Mouse (Mus musculus) heart, embryonic 11.5 days (tissue): ENCODE data around the gene Pcgf3. TPM values are rescaled to one million over a fixed set of nuclear protein-coding genes. Genes with fewer than 3 reads are reported as not detected.

Source experiments
- ATAC-seq: fragments of 200-750 bp; cut with Nextera tagmentation; replicated peaks from 2 replicates; pipeline ENCODE4 v1.8.0; 2017; ENCODE audit warnings: moderate library complexity; ENCODE audit not compliant: insufficient number of reproducible peaks, low FRiP score, low TSS enrichment
- H3K27ac ChIP-seq: fragments of 300-500 bp; sonication (generic); 2 replicates; pipeline ENCODE4 v1.5.1; 2014; ENCODE audit warnings: mild to moderate bottlenecking, low read depth, low read length
- H3K27me3 ChIP-seq: fragments of 300-500 bp; sonication (generic); 2 replicates; pipeline ENCODE4 v1.6.1; 2014; ENCODE audit warnings: mild to moderate bottlenecking, low read length, mixed read lengths; ENCODE audit not compliant: control insufficient read depth, insufficient read depth
- H3K36me3 ChIP-seq: fragments of 300-500 bp; sonication (generic); 2 replicates; pipeline ENCODE4 v1.6.1; 2014; ENCODE audit warnings: mild to moderate bottlenecking, low read length, moderate library complexity, mixed read lengths; ENCODE audit not compliant: control insufficient read depth, insufficient read depth
- H3K4me1 ChIP-seq: fragments of 300-500 bp; sonication (generic); 2 replicates; pipeline ENCODE4 v1.6.1; 2014; ENCODE audit warnings: low read length; ENCODE audit not compliant: control insufficient read depth, insufficient read depth
- H3K4me2 ChIP-seq: fragments of 300-500 bp; sonication (generic); 2 replicates; pipeline ENCODE4 v1.6.1; 2014; ENCODE audit warnings: mild to moderate bottlenecking, moderate library complexity
- H3K4me3 ChIP-seq: fragments of 300-500 bp; sonication (generic); 2 replicates; pipeline ENCODE4 v1.5.1; 2014; ENCODE audit warnings: low read depth, low read length
- H3K9ac ChIP-seq: fragments of 300-500 bp; sonication (generic); 2 replicates; pipeline ENCODE4 v1.6.1; 2014; ENCODE audit warnings: mild to moderate bottlenecking, low read depth, low read length, moderate library complexity
- H3K9me3 ChIP-seq: fragments of 300-500 bp; sonication (generic); replicated peaks from 2 replicates; pipeline ENCODE4 v1.6.1; 2016; ENCODE audit warnings: low read length; ENCODE audit not compliant: control insufficient read depth
- WGBS: fragments of 180-500 bp; shearing (Covaris S2); extraction: QIAGEN DNeasy Blood & Tissue Kit; methylation state at CpG from one replicate; pipeline ENCODE4 v1.1.7; 2014; ENCODE audit not compliant: insufficient replicate concordance; 5-methylcytosine and 5-hydroxymethylcytosine counted together
- polyA plus RNA-seq: library from polyadenylated mRNA; unstranded; fragments of >200 nt; fragmentation: Nextera tagmentation; extraction: Ambion mirVana; gene quantifications from 2 replicates; pipeline ENCODE4 v1.2.1, GENCODE M21; 2014

The Pcgf3 gene
- polyA plus RNA-seq, 1 experiment from 2014 or later = 24.4 TPM

DNA sequence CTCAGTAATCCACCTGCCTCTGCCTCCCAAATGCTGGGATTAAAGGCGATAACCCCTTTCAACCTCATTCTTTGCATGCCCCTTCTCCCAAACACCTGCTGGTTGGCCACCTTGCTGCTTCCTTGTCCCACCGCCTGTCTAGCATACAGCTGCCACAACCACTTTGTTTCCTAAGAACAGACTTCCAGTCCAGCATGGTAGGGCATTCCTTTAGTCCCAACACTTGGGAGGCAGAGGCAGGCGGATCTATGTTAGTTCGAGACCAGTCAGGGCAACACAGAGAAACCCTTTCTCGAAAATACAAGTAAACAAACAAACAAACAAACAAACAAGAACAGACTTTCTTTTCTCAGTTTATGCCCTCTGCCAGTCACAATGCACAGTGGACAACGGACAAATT lies 571 bp upstream of the Pcgf3 start:
- no peak for ATAC-seq
- Histone ChIP-seq H3K9ac (peak overlapping the region; percentile 100; the same call in 1 of the 2 replicates), H3K4me3 (peak overlapping the region; percentile 93), H3K27me3 (peaks cover 4% of the 10 kb centered on the region; the same call in 1 of the 2 replicates), H3K4me2 (peak overlapping the region; percentile 75), H3K36me3 (no peaks in the 10 kb centered on the region), H3K27ac (no peak overlapping the region), H3K4me1 (peaks cover 27% of the 10 kb centered on the region), H3K9me3 (no peaks in the 10 kb centered on the region)
- WGBS = 38% methylated on average over 6 of the region's 6 CpGs

DNA sequence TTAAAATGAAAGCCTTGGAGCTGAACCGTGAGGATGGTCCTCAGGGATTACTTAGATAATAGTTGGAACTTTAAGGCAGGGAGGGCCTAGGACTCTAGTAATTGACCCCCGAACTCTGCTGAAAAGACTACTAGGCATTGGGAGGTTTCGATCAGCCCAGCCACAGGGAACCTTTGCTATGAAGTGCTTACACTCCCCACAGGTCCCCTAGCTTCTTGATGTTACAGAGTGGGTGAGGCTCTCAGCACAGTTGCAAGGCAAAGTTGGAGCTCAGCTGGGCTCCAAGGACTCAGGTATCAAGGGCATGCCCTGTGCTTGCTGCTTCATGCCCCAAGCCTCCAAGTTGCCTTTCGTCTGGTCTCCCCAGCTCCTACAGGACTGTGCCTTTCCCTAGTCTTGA lies 1.4 kb downstream of the Pcgf3 start:
- Histone ChIP-seq H3K27me3 (peaks cover 4% of the 10 kb centered on the region; the same call in 1 of the 2 replicates), H3K4me2 (peak overlapping the region; percentile 75), H3K36me3 (no peaks in the 10 kb centered on the region), H3K4me3 (peak overlapping the region; percentile 93), H3K27ac (peak overlapping the region; percentile 41), H3K4me1 (peaks cover 39% of the 10 kb centered on the region), H3K9ac (peak overlapping the region; percentile 100), H3K9me3 (no peaks in the 10 kb centered on the region)
- WGBS = 46% methylated on average over 4 of the region's 4 CpGs
- no peak for ATAC-seq

DNA sequence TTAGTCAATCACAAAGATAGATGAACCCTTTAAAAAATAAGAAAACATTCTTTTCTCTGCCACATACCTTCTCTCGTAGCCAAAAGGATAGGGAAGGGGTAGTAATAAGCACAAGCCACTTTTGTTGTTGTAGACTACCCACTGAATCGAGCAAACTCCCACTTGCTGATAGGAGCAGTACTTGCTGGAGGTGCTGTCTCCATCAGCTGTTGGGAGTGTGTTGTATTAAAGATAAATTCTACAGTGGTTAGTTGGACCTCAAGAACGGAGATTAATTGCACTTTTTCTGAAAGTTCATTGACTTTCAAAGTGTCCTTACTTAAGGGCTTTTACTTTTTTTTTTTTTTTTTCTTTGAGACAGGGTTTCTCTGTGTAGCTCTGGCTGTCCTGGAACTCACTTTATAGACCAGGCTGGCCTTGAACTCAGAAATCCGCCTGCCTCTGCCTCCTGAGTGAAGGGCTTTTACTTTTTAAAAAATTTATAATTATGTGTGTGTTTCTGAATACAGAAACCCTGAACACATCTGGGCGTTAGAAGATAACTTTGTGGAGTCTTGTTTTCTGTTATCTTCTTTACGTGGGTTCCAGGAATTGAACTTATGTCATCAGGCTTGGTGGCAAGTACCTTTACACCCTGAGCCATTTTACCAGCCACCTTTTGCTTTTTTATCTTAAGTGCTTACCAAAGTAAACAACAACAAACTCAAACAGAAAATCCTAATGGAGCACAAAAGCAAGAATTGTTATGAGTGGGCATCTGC lies 4.3 kb downstream of the Pcgf3 start:
- Histone ChIP-seq H3K27me3 (no peaks in the 10 kb centered on the region), H3K36me3 (no peaks in the 10 kb centered on the region), H3K4me3 (no peak overlapping the region), H3K4me2 (no peak overlapping the region; the same call in 1 of the 2 replicates), H3K27ac (peak overlapping the region; percentile 57), H3K9ac (no peak overlapping the region), H3K9me3 (no peaks in the 10 kb centered on the region), H3K4me1 (peaks cover 39% of the 10 kb centered on the region)
- ATAC-seq = no peak
- WGBS = 63% methylated on average over 6 of the region's 6 CpGs

DNA sequence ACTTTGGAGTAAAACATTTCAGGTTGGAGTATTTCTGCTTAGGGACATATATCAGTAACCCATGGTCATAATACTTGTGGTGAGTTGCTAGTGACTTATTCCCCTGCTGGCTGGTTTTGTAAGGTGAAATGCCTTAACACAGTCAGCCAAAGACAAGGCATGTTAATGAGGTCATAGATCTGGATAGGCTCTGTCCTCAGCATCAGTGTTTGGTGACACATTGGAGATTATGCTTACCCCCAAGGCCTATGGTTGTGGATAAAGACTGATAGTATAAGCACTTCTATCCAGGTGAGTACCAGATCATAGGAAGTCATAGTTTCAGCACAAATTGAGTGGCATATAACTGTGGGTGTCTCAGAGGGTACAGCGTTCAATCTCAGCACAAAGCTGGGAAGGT lies 5.6 kb downstream of the Pcgf3 start:
- H3K27ac ChIP-seq = no peak overlapping the region
- H3K27me3 ChIP-seq = no peaks in the 10 kb centered on the region
- H3K4me2 ChIP-seq = no peak overlapping the region
- WGBS = 82% methylated on average over 1 of the region's 1 CpGs
- H3K4me3 ChIP-seq = no peak overlapping the region
- no peak overlapping the region for H3K9ac ChIP-seq
- H3K9me3 ChIP-seq = no peaks in the 10 kb centered on the region
- no peak for ATAC-seq
- H3K4me1 ChIP-seq = peaks cover 39% of the 10 kb centered on the region
- no peaks in the 10 kb centered on the region; the same call in 1 of the 2 replicates for H3K36me3 ChIP-seq

DNA sequence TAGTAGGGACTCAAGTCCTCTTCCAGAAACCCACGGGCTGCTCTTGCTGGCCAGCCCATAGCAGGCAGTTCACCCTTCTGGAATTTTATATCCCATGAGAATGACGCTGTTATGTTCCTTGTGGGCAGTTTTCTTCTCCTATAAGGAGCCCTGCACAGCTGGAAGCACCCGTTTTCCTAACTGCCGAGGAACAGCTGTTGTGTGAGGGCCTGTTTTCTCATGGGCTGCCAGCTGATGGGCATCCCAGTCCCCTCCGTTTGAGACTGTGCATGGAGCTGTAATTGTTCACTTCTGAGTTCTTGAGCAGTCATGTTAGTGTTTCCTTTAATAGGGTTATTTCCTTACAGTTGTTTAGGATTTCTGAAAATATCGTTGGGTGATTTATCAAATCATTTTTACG lies 8.6 kb downstream of the Pcgf3 start:
- Histone ChIP-seq H3K9ac (no peak overlapping the region), H3K9me3 (no peaks in the 10 kb centered on the region), H3K4me2 (no peak overlapping the region), H3K27ac (no peak overlapping the region), H3K4me1 (peaks cover 17% of the 10 kb centered on the region), H3K4me3 (no peak overlapping the region), H3K27me3 (no peaks in the 10 kb centered on the region), H3K36me3 (peaks cover 14% of the 10 kb centered on the region)
- ATAC-seq = no peak
- 79% methylated on average over 7 of the region's 7 CpGs for WGBS

DNA sequence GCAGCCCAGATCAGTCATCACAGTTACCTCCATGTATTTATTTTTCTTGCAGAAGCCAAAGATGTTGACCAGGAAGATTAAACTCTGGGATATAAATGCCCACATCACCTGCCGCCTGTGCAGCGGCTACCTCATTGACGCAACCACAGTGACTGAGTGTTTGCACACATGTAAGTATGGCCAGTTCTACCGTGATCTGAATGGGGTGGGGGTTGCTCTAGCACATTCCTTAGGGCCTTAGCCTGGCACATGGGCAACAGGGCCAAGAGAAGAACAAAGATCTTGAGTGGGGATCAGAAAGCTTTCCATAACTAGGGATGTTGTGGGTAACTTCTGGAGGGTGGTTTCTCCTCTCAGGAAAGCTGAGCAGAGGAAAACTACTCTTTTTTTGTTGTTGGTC lies 12.7 kb downstream of the Pcgf3 start:
- H3K9me3 ChIP-seq = no peaks in the 10 kb centered on the region
- H3K27me3 ChIP-seq = no peaks in the 10 kb centered on the region
- H3K4me3 ChIP-seq = no peak overlapping the region
- peaks cover 26% of the 10 kb centered on the region for H3K36me3 ChIP-seq
- no peak overlapping the region for H3K4me2 ChIP-seq
- ATAC-seq = no peak
- no peak overlapping the region for H3K9ac ChIP-seq
- 87% methylated on average over 4 of the region's 4 CpGs for WGBS
- no peaks in the 10 kb centered on the region for H3K4me1 ChIP-seq
- H3K27ac ChIP-seq = no peak overlapping the region

DNA sequence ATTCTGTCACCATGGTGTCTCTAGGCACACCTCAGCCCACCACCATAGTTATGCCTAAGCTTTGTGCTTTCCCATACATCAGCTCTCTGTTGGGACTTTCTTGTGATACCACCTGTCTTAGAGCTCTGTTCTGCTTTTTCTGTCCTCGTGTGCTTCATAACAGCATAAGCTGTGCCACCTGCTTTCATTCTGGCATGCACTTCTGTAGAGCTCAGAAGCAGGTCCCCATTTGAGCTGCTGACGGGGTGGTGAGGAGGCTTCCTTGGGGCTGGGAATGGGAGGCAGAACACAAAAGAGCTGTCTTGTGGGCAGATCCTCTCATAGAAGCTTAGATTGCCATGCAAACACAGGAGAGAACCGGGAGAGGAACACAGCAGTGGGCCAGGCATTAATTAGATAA lies 14.9 kb downstream of the Pcgf3 start:
- Histone ChIP-seq H3K4me3 (no peak overlapping the region), H3K9me3 (no peaks in the 10 kb centered on the region), H3K9ac (no peak overlapping the region), H3K27me3 (no peaks in the 10 kb centered on the region), H3K4me2 (no peak overlapping the region), H3K27ac (no peak overlapping the region), H3K4me1 (no peaks in the 10 kb centered on the region), H3K36me3 (peaks cover 28% of the 10 kb centered on the region)
- WGBS = 95% methylated on average over 3 of the region's 3 CpGs
- ATAC-seq = no peak

DNA sequence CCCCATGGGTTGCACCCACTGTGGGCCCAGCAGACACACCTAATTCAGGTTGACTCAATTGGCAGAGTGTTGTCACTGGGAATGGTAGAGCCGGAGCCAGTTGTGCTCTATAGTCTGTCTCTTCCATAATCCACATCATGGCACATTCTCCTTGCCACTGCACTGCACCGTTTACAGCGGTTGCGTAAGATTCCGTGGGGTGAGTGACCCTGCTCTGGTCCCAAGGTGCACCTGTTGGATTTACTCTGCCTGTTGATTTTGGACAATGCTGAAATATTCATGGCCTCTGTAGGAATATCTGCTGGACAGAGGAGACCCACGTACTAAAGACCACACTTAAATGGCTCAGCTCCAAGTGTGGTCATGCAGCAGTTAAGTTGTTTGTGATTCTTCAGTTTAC lies 22.0 kb downstream of the Pcgf3 start:
- Histone ChIP-seq H3K9me3 (no peaks in the 10 kb centered on the region), H3K4me3 (no peak overlapping the region), H3K4me2 (no peak overlapping the region), H3K36me3 (peaks cover 16% of the 10 kb centered on the region), H3K27me3 (no peaks in the 10 kb centered on the region), H3K27ac (no peak overlapping the region), H3K9ac (no peak overlapping the region), H3K4me1 (no peaks in the 10 kb centered on the region)
- 92% methylated on average over 6 of the region's 6 CpGs for WGBS
- no peak for ATAC-seq

DNA sequence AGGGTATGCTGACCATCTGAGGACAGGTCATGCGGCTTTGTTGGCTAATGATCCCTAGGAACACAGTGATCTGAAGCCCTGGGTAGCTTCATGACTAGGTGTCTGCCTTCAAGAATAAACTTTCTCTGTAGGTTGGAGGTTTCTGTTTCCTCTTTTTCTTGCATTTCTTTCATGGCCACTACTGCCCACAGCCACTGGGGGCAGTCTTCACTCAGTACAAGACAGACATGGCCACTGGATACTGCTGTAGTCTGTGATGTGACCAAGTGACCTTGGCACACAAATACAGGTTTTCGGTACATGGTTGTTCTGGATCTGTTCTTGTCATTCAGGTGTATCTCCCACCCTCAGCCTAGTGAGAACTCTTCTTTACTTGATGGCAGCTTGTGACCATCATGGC lies 24.2 kb downstream of the Pcgf3 start:
- H3K4me1 ChIP-seq = no peaks in the 10 kb centered on the region
- 89% methylated on average over 2 of the region's 2 CpGs for WGBS
- no peak overlapping the region for H3K4me2 ChIP-seq
- no peak for ATAC-seq
- H3K9me3 ChIP-seq = no peaks in the 10 kb centered on the region
- no peak overlapping the region for H3K4me3 ChIP-seq
- no peak overlapping the region for H3K9ac ChIP-seq
- peaks cover 25% of the 10 kb centered on the region for H3K36me3 ChIP-seq
- H3K27ac ChIP-seq = no peak overlapping the region
- no peaks in the 10 kb centered on the region for H3K27me3 ChIP-seq
